Mouse (Mus musculus) forebrain, embryonic 15.5 days (tissue): Measurements from ENCODE around the gene Rap2a. TPM values are rescaled to one million over a fixed set of nuclear protein-coding genes. Genes with fewer than 3 reads are reported as not detected.

Source experiments
- ATAC-seq: fragments of 200-750 bp; cut with Nextera tagmentation; replicated peaks from 2 replicates; pipeline ENCODE4 v1.8.0; 2017; ENCODE audit warnings: mild to moderate bottlenecking, moderate TSS enrichment, moderate library complexity
- H3K27ac ChIP-seq: fragments of 300-500 bp; sonication (generic); replicated peaks from 2 replicates; pipeline ENCODE4 v1.5.1; 2015; ENCODE audit warnings: mild to moderate bottlenecking, inconsistent platforms
- H3K27me3 ChIP-seq: fragments of 300-500 bp; sonication (generic); 2 replicates; pipeline ENCODE4 v1.6.1; 2015; ENCODE audit warnings: inconsistent platforms
- H3K36me3 ChIP-seq: fragments of 300-500 bp; sonication (generic); 2 replicates; pipeline ENCODE4 v1.6.1; 2015; ENCODE audit warnings: mild to moderate bottlenecking, inconsistent platforms
- H3K4me1 ChIP-seq: fragments of 300-500 bp; sonication (generic); 2 replicates; pipeline ENCODE4 v1.6.1; 2015; ENCODE audit warnings: inconsistent platforms
- H3K4me2 ChIP-seq: fragments of 300-500 bp; sonication (generic); replicated peaks from 2 replicates; pipeline ENCODE4 v1.6.1; 2015; ENCODE audit warnings: mild to moderate bottlenecking, inconsistent platforms
- H3K4me3 ChIP-seq: fragments of 300-500 bp; sonication (generic); 2 replicates; pipeline ENCODE4 v1.5.1; 2015; ENCODE audit warnings: mild to moderate bottlenecking, inconsistent platforms
- H3K9ac ChIP-seq: fragments of 300-500 bp; sonication (generic); replicated peaks from 2 replicates; pipeline ENCODE4 v1.6.1; 2015; ENCODE audit warnings: mild to moderate bottlenecking, inconsistent platforms
- H3K9me3 ChIP-seq: fragments of 300-500 bp; sonication (generic); 2 replicates; pipeline ENCODE4 v1.6.1; 2016; ENCODE audit warnings: inconsistent platforms
- WGBS: fragments of 180-500 bp; shearing (Covaris S2); methylation state at CpG from one replicate; pipeline ENCODE4 v1.1.7; 2015; ENCODE audit warnings: mixed read lengths; 5-methylcytosine and 5-hydroxymethylcytosine counted together
- polyA plus RNA-seq: library from polyadenylated mRNA; unstranded; fragments of >200 nt; fragmentation: Nextera tagmentation; extraction: Ambion mirVana; gene quantifications from 2 replicates; pipeline ENCODE4 v1.2.1, GENCODE M21; 2015

Rap2a gene
- polyA plus RNA-seq, 1 experiment from 2014 or later = 27.4 TPM

- no peak overlapping the region for H3K27ac ChIP-seq
- no peaks in the 10 kb centered on the region for H3K27me3 ChIP-seq
- no peak overlapping the region for H3K4me2 ChIP-seq
- no peaks in the 10 kb centered on the region for H3K9me3 ChIP-seq
- H3K4me3 ChIP-seq = no peak overlapping the region
- no peak overlapping the region for H3K9ac ChIP-seq
- WGBS = 94% methylated on average over 5 of the region's 5 CpGs
- peaks cover 4% of the 10 kb centered on the region; the same call in 1 of the 2 replicates for H3K36me3 ChIP-seq
- ATAC-seq = no peak
- H3K4me1 ChIP-seq = no peaks in the 10 kb centered on the region; the same call in 1 of the 2 replicates
These were observed 22.5 kb downstream of the Rap2a start for GRCm38 (mm10) chr14:120500791-120501190.

DNA sequence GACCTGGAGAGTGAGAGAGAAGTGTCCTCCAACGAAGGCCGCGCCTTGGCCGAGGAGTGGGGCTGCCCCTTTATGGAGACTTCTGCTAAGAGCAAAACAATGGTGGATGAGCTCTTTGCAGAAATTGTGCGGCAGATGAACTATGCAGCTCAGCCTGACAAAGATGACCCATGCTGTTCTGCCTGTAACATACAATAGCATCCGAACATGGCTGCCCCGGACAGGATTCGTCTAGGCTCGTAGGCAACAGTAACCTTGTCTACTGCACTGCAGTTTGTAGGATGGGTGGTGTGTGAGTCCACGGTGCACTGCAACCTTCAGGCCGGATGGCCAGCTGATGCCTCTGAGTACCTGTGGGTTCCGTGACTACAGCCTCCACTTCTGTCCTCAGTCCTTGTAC lies 25.4 kb downstream of the Rap2a start:
- no peak overlapping the region for H3K27ac ChIP-seq
- H3K4me3 ChIP-seq = no peak overlapping the region
- no peak overlapping the region for H3K4me2 ChIP-seq
- peaks cover 4% of the 10 kb centered on the region; the same call in 1 of the 2 replicates for H3K36me3 ChIP-seq
- no peaks in the 10 kb centered on the region for H3K27me3 ChIP-seq
- H3K4me1 ChIP-seq = peaks cover 11% of the 10 kb centered on the region; the same call in 1 of the 2 replicates
- no peaks in the 10 kb centered on the region for H3K9me3 ChIP-seq
- 96% methylated on average over 12 of the region's 12 CpGs for WGBS
- H3K9ac ChIP-seq = no peak overlapping the region
- ATAC-seq = no peak

GRCm38 (mm10) chr14:120504423-120504822 lies 26.2 kb downstream of the Rap2a start:
- H3K9me3 ChIP-seq = no peaks in the 10 kb centered on the region
- 63% methylated on average over 12 of the region's 12 CpGs for WGBS
- H3K4me1 ChIP-seq = peaks cover 11% of the 10 kb centered on the region; the same call in 1 of the 2 replicates
- H3K36me3 ChIP-seq = peaks cover 4% of the 10 kb centered on the region; the same call in 1 of the 2 replicates
- no peak overlapping the region for H3K27ac ChIP-seq
- ATAC-seq = no peak
- H3K4me2 ChIP-seq = no peak overlapping the region
- H3K4me3 ChIP-seq = no peak overlapping the region
- H3K27me3 ChIP-seq = no peaks in the 10 kb centered on the region
- H3K9ac ChIP-seq = no peak overlapping the region

GRCm38 (mm10) chr14:120504928-120505461 lies 26.8 kb downstream of the Rap2a start:
- Histone ChIP-seq H3K9ac (no peak overlapping the region), H3K4me1 (peaks cover 11% of the 10 kb centered on the region; the same call in 1 of the 2 replicates), H3K27ac (no peak overlapping the region), H3K9me3 (no peaks in the 10 kb centered on the region), H3K4me2 (no peak overlapping the region), H3K27me3 (no peaks in the 10 kb centered on the region), H3K4me3 (no peak overlapping the region), H3K36me3 (peaks cover 4% of the 10 kb centered on the region; the same call in 1 of the 2 replicates)
- no peak for ATAC-seq
- WGBS = 90% methylated on average over 18 of the region's 18 CpGs

GRCm38 (mm10) chr14:120505918-120506317 lies 27.7 kb downstream of the Rap2a start:
- ATAC-seq = no peak
- H3K4me2 ChIP-seq = no peak overlapping the region
- no peak overlapping the region for H3K9ac ChIP-seq
- WGBS = 86% methylated on average over 6 of the region's 6 CpGs
- no peak overlapping the region for H3K27ac ChIP-seq
- H3K27me3 ChIP-seq = no peaks in the 10 kb centered on the region
- H3K4me1 ChIP-seq = peaks cover 11% of the 10 kb centered on the region; the same call in 1 of the 2 replicates
- H3K9me3 ChIP-seq = no peaks in the 10 kb centered on the region
- no peak overlapping the region for H3K4me3 ChIP-seq
- H3K36me3 ChIP-seq = peaks cover 4% of the 10 kb centered on the region; the same call in 1 of the 2 replicates

- H3K4me3 ChIP-seq = no peak overlapping the region
- no peak overlapping the region for H3K4me2 ChIP-seq
- H3K9me3 ChIP-seq = no peaks in the 10 kb centered on the region
- H3K27ac ChIP-seq = peak overlapping the region; percentile 21; the same call in 1 of the 2 replicates
- no peaks in the 10 kb centered on the region for H3K27me3 ChIP-seq
- no peak overlapping the region for H3K9ac ChIP-seq
- H3K4me1 ChIP-seq = peaks cover 11% of the 10 kb centered on the region; the same call in 1 of the 2 replicates
- peak; percentile 77 for ATAC-seq
- WGBS = 6% methylated on average over 12 of the region's 12 CpGs
- peaks cover 4% of the 10 kb centered on the region; the same call in 1 of the 2 replicates for H3K36me3 ChIP-seq
These were observed 29.3 kb downstream of the Rap2a start for GRCm38 (mm10) chr14:120507516-120507915.

DNA sequence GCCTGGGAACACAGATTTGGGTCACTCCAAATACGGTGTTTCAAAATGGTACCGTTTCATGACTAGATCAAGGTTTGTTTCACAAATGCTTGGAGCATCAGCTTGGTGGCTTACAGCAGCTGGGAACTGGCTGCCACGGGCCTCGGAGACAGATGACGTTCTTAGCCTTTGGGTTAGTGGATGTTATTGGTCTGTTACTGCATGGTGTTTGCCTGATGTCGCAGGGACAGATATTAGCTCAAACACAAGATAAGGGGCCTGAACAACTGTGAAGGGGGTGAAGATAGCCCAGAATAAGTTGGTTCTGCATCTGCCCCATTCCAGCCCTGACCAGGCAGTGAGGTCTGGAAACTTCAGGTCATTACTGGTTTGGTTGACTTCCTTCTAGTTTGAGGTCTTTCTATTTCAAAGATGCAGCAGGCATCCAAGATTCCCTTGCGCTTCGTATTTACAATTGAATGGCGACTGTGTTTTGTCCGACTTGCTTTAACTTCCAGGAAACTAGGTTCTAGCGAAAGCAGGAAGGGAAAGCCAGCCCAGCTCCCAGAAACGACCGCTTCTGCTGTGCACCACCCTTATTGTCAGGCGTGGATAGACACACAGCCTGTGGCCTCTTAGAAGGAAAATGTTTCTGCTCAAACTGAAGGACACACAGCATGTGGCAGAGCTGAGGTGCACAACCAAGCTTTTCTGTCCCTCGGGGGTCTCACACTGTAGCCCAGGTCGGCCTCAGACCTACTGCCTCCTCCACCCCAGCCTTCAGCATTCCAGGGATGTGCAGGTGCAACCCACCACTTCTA lies 30.5 kb downstream of the Rap2a start:
- H3K27me3 ChIP-seq = no peaks in the 10 kb centered on the region
- H3K4me3 ChIP-seq = no peak overlapping the region
- H3K36me3 ChIP-seq = peaks cover 2% of the 10 kb centered on the region; the same call in 1 of the 2 replicates
- WGBS = 87% methylated on average over 16 of the region's 16 CpGs
- H3K9ac ChIP-seq = no peak overlapping the region
- peaks cover 11% of the 10 kb centered on the region; the same call in 1 of the 2 replicates for H3K4me1 ChIP-seq
- H3K9me3 ChIP-seq = no peaks in the 10 kb centered on the region
- H3K27ac ChIP-seq = no peak overlapping the region
- no peak overlapping the region for H3K4me2 ChIP-seq
- ATAC-seq = no peak

DNA sequence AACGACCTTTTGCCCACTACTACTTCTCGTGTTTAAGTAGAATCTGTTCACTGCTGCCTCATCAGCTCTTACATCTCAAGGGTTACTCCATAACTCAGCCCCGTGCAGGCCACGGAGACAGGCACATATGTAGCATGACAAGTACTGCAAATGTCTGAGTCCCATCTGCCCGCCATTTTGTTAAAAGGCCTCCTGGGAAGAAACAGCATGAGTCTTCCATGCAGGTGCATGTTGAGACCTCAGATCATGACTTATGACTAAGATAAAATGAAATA lies 31.1 kb downstream of the Rap2a start:
- WGBS = 91% methylated on average over 5 of the region's 5 CpGs
- Histone ChIP-seq H3K27me3 (no peaks in the 10 kb centered on the region), H3K27ac (no peak overlapping the region)

DNA sequence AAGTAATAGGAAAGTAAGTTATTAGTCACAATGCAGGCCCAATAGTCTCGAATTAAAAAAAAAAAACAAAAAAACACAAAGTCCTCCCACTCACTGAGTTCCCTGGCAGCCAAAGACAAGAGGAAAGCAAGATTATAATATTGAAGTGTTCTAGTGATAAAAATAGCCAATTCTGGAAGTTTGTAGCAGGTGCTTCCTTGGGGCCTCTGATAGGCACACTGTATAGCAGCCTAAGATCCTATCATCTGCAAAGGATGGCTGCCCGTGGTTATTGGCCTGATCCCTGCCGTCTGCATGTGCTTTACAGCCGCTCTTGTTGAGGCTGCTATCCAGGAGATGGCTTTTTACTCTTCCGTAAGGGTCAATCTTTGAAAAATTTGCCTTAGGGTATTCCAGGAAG lies 33.6 kb downstream of the Rap2a start:
- H3K27ac ChIP-seq = no peak overlapping the region
- H3K9ac ChIP-seq = no peak overlapping the region
- ATAC-seq = no peak
- H3K4me3 ChIP-seq = no peak overlapping the region
- H3K9me3 ChIP-seq = no peaks in the 10 kb centered on the region
- WGBS = 91% methylated on average over 5 of the region's 5 CpGs
- no peak overlapping the region for H3K4me2 ChIP-seq
- no peaks in the 10 kb centered on the region for H3K27me3 ChIP-seq
- H3K36me3 ChIP-seq = no peaks in the 10 kb centered on the region
- H3K4me1 ChIP-seq = peaks cover 9% of the 10 kb centered on the region; the same call in 1 of the 2 replicates

More for the DNA sequence above, 31.1 kb downstream of the Rap2a start:
- H3K9me3 ChIP-seq = no peaks in the 10 kb centered on the region
- H3K4me1 ChIP-seq = peaks cover 11% of the 10 kb centered on the region; the same call in 1 of the 2 replicates
- no peak for ATAC-seq
- no peaks in the 10 kb centered on the region; the same call in 1 of the 2 replicates for H3K36me3 ChIP-seq
- no peak overlapping the region for H3K4me2 ChIP-seq
- no peak overlapping the region for H3K9ac ChIP-seq
- H3K4me3 ChIP-seq = no peak overlapping the region

DNA sequence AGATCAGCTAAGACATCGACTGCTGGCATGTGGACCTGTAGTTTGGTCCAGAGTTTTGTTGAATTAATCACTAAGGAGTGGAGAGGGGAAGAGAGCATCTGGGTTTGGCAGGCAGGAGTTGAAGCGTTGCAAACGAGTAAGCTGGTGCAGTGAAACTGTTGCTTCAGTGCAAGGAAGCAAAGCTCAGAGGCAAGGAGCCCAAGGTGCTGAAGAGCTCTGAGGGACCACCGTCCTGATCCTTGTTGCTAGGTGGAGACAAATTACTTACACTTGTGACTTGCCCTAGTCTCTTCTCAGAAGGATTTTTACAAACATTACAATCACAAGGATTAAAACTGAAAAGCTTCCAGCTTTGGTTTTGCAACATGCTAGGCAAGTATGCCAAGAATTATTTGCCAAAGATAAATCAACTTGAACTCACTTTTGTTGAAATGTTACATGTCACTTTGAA lies 36.6 kb downstream of the Rap2a start:
- Histone ChIP-seq H3K9me3 (no peaks in the 10 kb centered on the region), H3K36me3 (no peaks in the 10 kb centered on the region), H3K27ac (no peak overlapping the region), H3K4me2 (no peak overlapping the region), H3K27me3 (no peaks in the 10 kb centered on the region), H3K4me1 (no peaks in the 10 kb centered on the region), H3K4me3 (no peak overlapping the region), H3K9ac (no peak overlapping the region)
- ATAC-seq = no peak
- 44% methylated on average over 4 of the region's 4 CpGs for WGBS

GRCm38 (mm10) chr14:120515376-120515775 lies 37.1 kb downstream of the Rap2a start:
- H3K4me1 ChIP-seq = no peaks in the 10 kb centered on the region
- H3K27ac ChIP-seq = no peak overlapping the region
- no peaks in the 10 kb centered on the region for H3K27me3 ChIP-seq
- no peaks in the 10 kb centered on the region for H3K36me3 ChIP-seq
- no peaks in the 10 kb centered on the region for H3K9me3 ChIP-seq
- no peak overlapping the region for H3K4me2 ChIP-seq
- no peak for ATAC-seq
- H3K9ac ChIP-seq = no peak overlapping the region
- WGBS = 81% methylated on average over 1 of the region's 1 CpGs
- no peak overlapping the region for H3K4me3 ChIP-seq

GRCm38 (mm10) chr14:120518706-120519105 lies 40.5 kb downstream of the Rap2a start:
- no peak for ATAC-seq
- Histone ChIP-seq H3K4me2 (no peak overlapping the region), H3K4me3 (no peak overlapping the region), H3K4me1 (no peaks in the 10 kb centered on the region), H3K9me3 (no peaks in the 10 kb centered on the region), H3K27ac (no peak overlapping the region), H3K36me3 (no peaks in the 10 kb centered on the region), H3K9ac (no peak overlapping the region), H3K27me3 (no peaks in the 10 kb centered on the region)
- 88% methylated on average over 5 of the region's 5 CpGs for WGBS
